Mouse (Mus musculus) embryonic facial prominence, embryonic 11.5 days (tissue): Measurements from ENCODE around the gene Tspan15. TPM values are rescaled to one million over a fixed set of nuclear protein-coding genes. Genes with fewer than 3 reads are reported as not detected.

ENCODE experiments used
- ATAC-seq: fragments of 200-750 bp; cut with Nextera tagmentation; replicated peaks from 2 replicates; pipeline ENCODE4 v1.8.0; 2017; ENCODE audit warnings: low read depth; ENCODE audit not compliant: insufficient number of reproducible peaks, low FRiP score, low TSS enrichment
- DNase-seq: peaks from one replicate; pipeline ENCODE4 v3.0.0-alpha.2; 2015; ENCODE audit warnings: low spot score
- H3K27ac ChIP-seq: fragments of 300-500 bp; sonication (generic); replicated peaks from 2 replicates; pipeline ENCODE4 v1.5.1; 2014; ENCODE audit warnings: mild to moderate bottlenecking, low read depth, low read length, control low read depth
- H3K27me3 ChIP-seq: fragments of 300-500 bp; sonication (generic); 2 replicates; pipeline ENCODE4 v1.6.1; 2014; ENCODE audit warnings: mild to moderate bottlenecking, low read length, moderate library complexity, mixed read lengths; ENCODE audit not compliant: control insufficient read depth, insufficient read depth
- H3K36me3 ChIP-seq: fragments of 300-500 bp; sonication (generic); replicated peaks from 2 replicates; pipeline ENCODE4 v1.6.1; 2014; ENCODE audit warnings: low read depth, mild to moderate bottlenecking, low read length, moderate library complexity, mixed read lengths; ENCODE audit not compliant: control insufficient read depth, insufficient read depth
- H3K4me1 ChIP-seq: fragments of 300-500 bp; sonication (generic); 2 replicates; pipeline ENCODE4 v1.6.1; 2014; ENCODE audit warnings: low read length, mixed read lengths; ENCODE audit not compliant: control insufficient read depth, insufficient read depth
- H3K4me2 ChIP-seq: fragments of 300-500 bp; sonication (generic); 2 replicates; pipeline ENCODE4 v1.6.1; 2014; ENCODE audit warnings: low read depth, mild to moderate bottlenecking, control low read depth, low read length, moderate library complexity
- H3K4me3 ChIP-seq: fragments of 300-500 bp; sonication (generic); 2 replicates; pipeline ENCODE4 v1.5.1; 2014; ENCODE audit warnings: low read depth, low read length, control low read depth
- H3K9ac ChIP-seq: fragments of 300-500 bp; sonication (generic); replicated peaks from 2 replicates; pipeline ENCODE4 v1.6.1; 2014; ENCODE audit warnings: mild to moderate bottlenecking, control low read depth, low read length
- H3K9me3 ChIP-seq: fragments of 300-500 bp; sonication (generic); replicated peaks from 2 replicates; pipeline ENCODE4 v1.6.1; 2016; ENCODE audit warnings: mild to moderate bottlenecking, low read length, inconsistent platforms, mixed read lengths; ENCODE audit not compliant: control insufficient read depth
- WGBS: fragments of 180-500 bp; shearing (Covaris S2); extraction: QIAGEN DNeasy Blood & Tissue Kit; methylation state at CpG from one replicate; pipeline ENCODE4 v1.1.7; 2014; 5-methylcytosine and 5-hydroxymethylcytosine counted together
- polyA plus RNA-seq: library from polyadenylated mRNA; unstranded; fragments of >200 nt; fragmentation: Nextera tagmentation; extraction: Ambion mirVana; gene quantifications from 2 replicates; pipeline ENCODE4 v1.2.1, GENCODE M21; 2014

Gene Tspan15
- 12.2 and 13.3 TPM in 2 replicates for polyA plus RNA-seq

DNA sequence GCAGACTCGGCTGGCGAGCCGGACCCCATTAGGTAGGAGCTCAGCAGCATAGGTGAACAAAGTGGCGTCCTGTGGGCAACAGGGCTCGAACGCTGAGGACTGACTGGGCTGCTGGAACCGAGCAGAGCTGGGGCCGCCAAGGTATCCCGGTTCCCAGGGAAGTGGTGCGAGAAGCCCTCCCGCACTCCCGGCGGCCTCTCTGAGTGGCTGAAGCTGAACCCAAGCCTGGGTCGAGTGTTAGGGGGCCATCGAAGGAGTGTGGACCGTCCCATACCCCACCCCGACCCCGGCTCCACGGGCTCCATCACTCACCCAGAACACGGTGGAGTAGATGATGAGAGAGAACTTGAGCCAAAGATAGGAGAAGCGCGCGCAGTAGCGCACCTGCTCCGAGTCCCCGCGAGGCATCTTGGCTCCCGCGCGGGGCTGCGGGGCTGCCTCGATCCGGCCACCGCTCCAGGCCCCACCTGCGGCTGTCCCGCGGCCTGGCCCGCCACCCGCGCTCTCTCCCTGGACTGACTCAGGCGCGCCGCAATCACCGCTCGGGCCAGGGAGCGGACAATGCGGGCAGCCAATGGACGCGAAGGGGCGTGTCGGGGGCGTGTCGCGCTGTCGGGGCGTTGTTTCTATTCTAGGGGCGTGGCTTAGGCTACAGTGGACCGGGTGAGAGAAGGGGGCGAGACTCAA, at the start of gene Tspan15:
Gene Tspan15, minus strand, starts transcription at position 544 of the 687 bp plus-strand sequence.
- Histone ChIP-seq H3K4me3 (peak within 1 kb of the TSS; percentile 64), H3K4me2 (peak within 1 kb of the TSS; percentile 92), H3K4me1 (no peaks in the 10 kb centered on the region), H3K36me3 (no peaks in the 10 kb centered on the region), H3K27me3 (no peaks in the 10 kb centered on the region; the same call in 1 of the 2 replicates), H3K9me3 (no peaks in the 10 kb centered on the region), H3K9ac (peak within 1 kb of the TSS; percentile 56), H3K27ac (no peak within 1 kb of the TSS)
- DNase-seq, result peak; percentile 96
- ATAC-seq, result peak; percentile 92
- WGBS, result under 1% methylated on average over 58 of the region's 59 CpGs

DNA sequence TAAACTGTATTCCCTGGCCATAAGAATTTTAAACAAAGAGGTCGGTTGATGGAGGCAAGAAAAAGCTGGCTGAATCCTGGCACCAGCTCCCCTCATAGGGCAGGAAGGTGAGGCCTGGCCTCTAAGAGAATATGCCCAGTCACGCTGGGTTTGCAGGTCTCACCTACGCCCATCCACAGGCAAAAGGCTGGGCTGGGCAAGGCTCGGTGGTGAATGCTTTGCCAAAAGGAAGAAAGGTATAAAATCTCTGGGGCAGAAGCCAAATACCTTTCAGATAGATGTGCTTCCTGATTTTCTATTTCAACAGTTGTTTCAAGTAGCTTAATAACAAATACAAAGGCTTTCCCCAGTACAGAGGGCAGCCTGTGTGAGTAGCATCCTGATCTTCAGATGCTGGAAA, 48.6 kb upstream of the Tspan15 start:
- no peak overlapping the region for H3K27ac ChIP-seq
- H3K9ac ChIP-seq, result no peak overlapping the region
- H3K4me2 ChIP-seq, result no peak overlapping the region
- ATAC-seq, result no peak
- no peak for DNase-seq
- WGBS, result 80% methylated on average over 4 of the region's 4 CpGs
- H3K4me3 ChIP-seq, result no peak overlapping the region
- no peaks in the 10 kb centered on the region for H3K9me3 ChIP-seq
- H3K27me3 ChIP-seq, result no peaks in the 10 kb centered on the region
- H3K36me3 ChIP-seq, result no peaks in the 10 kb centered on the region; the same call in 1 of the 2 replicates
- no peaks in the 10 kb centered on the region for H3K4me1 ChIP-seq

DNA sequence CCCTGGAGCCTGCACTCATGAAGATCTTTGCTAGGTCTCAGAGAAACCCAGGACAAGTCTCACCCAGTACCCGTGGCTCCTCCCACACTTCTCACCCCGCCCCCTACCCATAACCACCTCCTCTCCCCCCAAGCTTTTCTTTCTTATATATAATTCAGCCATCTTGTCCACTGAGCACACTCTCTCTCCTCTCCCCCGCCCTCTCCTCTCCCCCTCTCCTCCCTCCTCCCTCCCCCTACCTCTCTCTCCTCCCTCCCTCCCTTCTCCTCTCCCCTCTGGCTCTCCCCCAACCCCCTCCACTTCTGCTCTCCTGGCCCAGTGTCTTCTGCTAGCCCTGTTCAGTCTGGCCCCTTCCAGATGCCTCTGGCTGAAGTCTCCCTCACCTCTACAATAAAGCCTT, 48.0 kb upstream of the Tspan15 start:
- H3K27ac ChIP-seq, result no peak overlapping the region
- WGBS, result 63% methylated on average over 3 of the region's 3 CpGs

DNA sequence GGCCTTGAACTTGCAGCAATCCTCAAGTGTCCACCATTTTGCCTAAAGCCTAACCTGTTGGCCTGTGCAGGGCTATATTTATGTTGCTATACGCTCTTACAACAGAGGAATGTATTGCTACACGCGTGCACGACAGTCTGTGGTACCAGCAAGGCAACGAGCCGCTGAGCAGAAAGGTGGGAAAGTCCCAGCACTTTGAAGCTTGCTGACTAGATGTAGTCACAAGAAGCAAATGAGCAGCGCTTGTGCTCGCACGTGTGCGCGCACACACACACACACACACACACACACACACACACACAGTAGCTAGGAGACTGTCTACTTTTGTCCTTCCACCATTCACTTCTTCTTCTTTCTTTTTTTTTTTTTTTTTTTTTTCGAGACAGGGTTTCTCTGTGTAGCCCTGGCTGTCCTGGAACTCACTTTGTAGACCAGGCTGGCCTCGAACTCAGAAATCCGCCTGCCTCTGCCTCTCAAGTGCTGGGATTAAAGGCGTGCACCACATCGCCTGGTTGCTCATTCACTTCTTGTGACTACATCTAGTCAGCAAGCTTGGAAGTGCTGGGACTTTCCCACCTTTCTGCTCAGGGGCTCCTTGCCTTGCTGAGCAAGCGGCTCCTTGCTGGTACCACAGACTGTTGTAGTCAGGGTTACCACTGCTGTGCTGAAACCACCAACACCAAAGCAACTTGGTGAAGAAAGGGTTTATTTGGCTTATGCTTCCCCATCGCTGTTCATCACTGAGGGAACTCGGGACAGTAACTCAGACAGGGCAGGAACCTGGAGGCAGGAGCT, 46.6 kb upstream of the Tspan15 start:
- 95% methylated on average over 16 of the region's 19 CpGs for WGBS
- H3K4me2 ChIP-seq, result no peak overlapping the region
- H3K4me1 ChIP-seq, result no peaks in the 10 kb centered on the region
- no peaks in the 10 kb centered on the region for H3K27me3 ChIP-seq
- DNase-seq, result no peak
- no peaks in the 10 kb centered on the region for H3K36me3 ChIP-seq
- H3K9me3 ChIP-seq, result no peaks in the 10 kb centered on the region
- H3K9ac ChIP-seq, result no peak overlapping the region
- no peak for ATAC-seq
- H3K4me3 ChIP-seq, result no peak overlapping the region
- H3K27ac ChIP-seq, result no peak overlapping the region

More for the DNA sequence above, 48.0 kb upstream of the Tspan15 start:
- H3K9me3 ChIP-seq, result no peaks in the 10 kb centered on the region
- no peaks in the 10 kb centered on the region for H3K36me3 ChIP-seq
- H3K27me3 ChIP-seq, result no peaks in the 10 kb centered on the region
- no peaks in the 10 kb centered on the region for H3K4me1 ChIP-seq
- ATAC-seq (no peak), DNase-seq (no peak)
- H3K4me2 ChIP-seq, result no peak overlapping the region
- H3K9ac ChIP-seq, result no peak overlapping the region
- H3K4me3 ChIP-seq, result no peak overlapping the region

DNA sequence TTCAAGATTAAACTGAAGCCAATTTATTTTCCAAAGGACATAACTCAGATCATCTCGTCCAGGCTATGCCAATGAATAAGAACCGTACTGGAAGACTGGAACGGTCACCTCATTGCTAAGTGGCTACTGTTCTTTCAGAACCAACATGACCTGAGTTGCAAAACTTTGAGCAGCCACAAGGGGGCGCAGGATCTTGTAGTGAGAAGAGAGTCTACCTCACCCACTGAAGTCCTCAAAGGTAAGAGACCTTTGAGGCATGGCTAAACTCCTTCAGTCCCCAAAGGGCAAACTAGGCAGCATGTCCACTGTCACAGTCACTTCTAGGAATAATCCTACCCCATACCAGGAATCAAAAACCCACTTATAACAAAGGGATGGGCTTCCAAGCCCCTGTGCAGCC, 44.2 kb upstream of the Tspan15 start:
- WGBS, result 39% methylated on average over 4 of the region's 4 CpGs
- no peak overlapping the region for H3K4me3 ChIP-seq
- ATAC-seq, result no peak

DNA sequence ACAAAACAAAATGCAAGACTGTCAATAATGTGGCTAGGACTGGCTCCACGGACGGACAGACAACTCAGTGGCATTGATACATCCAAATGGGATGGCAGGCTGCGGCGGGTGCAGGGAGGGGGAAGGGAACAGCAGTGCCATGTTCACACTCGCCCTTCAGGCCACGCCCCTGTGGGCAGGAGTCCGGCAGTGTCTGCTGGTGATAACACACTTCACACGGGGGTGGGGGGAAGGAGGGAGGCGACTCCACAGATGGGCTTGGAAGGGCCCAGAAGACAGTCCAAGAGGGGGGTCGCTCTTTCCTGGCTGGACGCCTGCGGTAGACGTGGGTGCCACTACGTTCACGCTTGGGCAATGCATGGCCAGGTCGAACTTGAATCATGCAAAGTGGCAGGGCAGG, 38.2 kb upstream of the Tspan15 start:
- Histone ChIP-seq H3K4me2 (no peak overlapping the region), H3K36me3 (no peaks in the 10 kb centered on the region), H3K9ac (no peak overlapping the region), H3K27me3 (no peaks in the 10 kb centered on the region), H3K27ac (no peak overlapping the region), H3K4me3 (no peak overlapping the region), H3K4me1 (no peaks in the 10 kb centered on the region), H3K9me3 (no peaks in the 10 kb centered on the region)
- WGBS, result 73% methylated on average over 16 of the region's 16 CpGs
- DNase-seq, result no peak
- no peak for ATAC-seq

More for the DNA sequence above, 44.2 kb upstream of the Tspan15 start:
- Histone ChIP-seq H3K4me2 (no peak overlapping the region), H3K27me3 (no peaks in the 10 kb centered on the region), H3K36me3 (no peaks in the 10 kb centered on the region), H3K4me1 (no peaks in the 10 kb centered on the region), H3K27ac (no peak overlapping the region), H3K9me3 (no peaks in the 10 kb centered on the region), H3K9ac (no peak overlapping the region)
- peak; percentile 90 for DNase-seq

DNA sequence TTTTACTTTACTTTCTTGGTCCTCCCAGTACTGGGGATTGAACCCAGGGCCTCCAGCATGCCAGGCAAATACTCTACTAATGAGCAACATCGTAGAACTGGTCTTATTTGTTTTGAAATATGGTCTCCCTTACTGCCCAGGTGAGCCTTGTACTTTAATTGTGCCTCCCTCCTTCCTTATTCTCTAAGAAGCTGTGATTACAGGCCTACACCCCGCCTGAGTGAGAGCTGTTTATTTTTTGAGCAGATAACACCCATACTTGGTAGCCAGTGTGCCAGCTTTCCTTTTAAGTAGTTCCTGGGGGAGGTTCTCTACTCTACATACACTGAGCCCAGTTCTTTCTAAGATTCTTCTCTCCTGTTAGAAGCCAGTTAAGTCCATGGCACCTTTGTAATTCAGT, 33.2 kb upstream of the Tspan15 start:
- no peaks in the 10 kb centered on the region for H3K36me3 ChIP-seq
- ATAC-seq (no peak), DNase-seq (no peak)
- H3K27ac ChIP-seq, result no peak overlapping the region
- no peak overlapping the region for H3K9ac ChIP-seq
- no peak overlapping the region for H3K4me2 ChIP-seq
- WGBS, result 76% methylated on average over 2 of the region's 2 CpGs
- no peaks in the 10 kb centered on the region for H3K27me3 ChIP-seq
- H3K9me3 ChIP-seq, result no peaks in the 10 kb centered on the region
- no peaks in the 10 kb centered on the region for H3K4me1 ChIP-seq
- H3K4me3 ChIP-seq, result no peak overlapping the region
